Mouse (Mus musculus): Measurements from ENCODE around the gene Pnldc1.

GRCm38 (mm10) chr17:12904349-12904748 is 5.7 kb downstream of the Pnldc1 start:
- TF ChIP-seq POLR2A (IDR thresholded peaks at IDR 0.05; ENCODE audit: control insufficient read depth, extremely low read depth, insufficient read depth, low read length, poor library complexity) (no peak), CTCF (IDR thresholded peaks at IDR 0.05; ENCODE audit: borderline replicate concordance, control insufficient read depth, extremely low read depth, insufficient read depth, low read length, poor library complexity) (no peak)
